Mouse (Mus musculus) liver, embryonic 12.5 days (tissue): ENCODE measurements at regions not wholly inside any gene's neighbourhood (a gene's known extent, or its start where the extent isn't known, plus 50 kb on each side); places are given as distances from the start of the nearest gene placed in this dataset.

Experiments
- ATAC-seq: fragments of 200-750 bp; cut with Nextera tagmentation; 2 replicates; pipeline ENCODE4 v1.8.0; 2017; ENCODE audit warnings: moderate number of reproducible peaks, mild to moderate bottlenecking, moderate library complexity
- H3K27ac ChIP-seq: fragments of 300-500 bp; sonication (generic); 2 replicates; pipeline ENCODE4 v1.5.1; 2016; ENCODE audit warnings: mild to moderate bottlenecking
- H3K27me3 ChIP-seq: fragments of 300-500 bp; sonication (generic); replicated peaks from 2 replicates; pipeline ENCODE4 v1.6.1; 2016; ENCODE audit warnings: mild to moderate bottlenecking, moderate library complexity
- H3K36me3 ChIP-seq: fragments of 300-500 bp; sonication (generic); 2 replicates; pipeline ENCODE4 v1.6.1; 2016; ENCODE audit warnings: mild to moderate bottlenecking, moderate library complexity
- H3K4me1 ChIP-seq: fragments of 300-500 bp; sonication (generic); 2 replicates; pipeline ENCODE4 v1.6.1; 2016
- H3K4me2 ChIP-seq: fragments of 300-500 bp; sonication (generic); 2 replicates; pipeline ENCODE4 v1.6.1; 2016; ENCODE audit warnings: mild to moderate bottlenecking, moderate library complexity
- H3K4me3 ChIP-seq: fragments of 300-500 bp; sonication (generic); 2 replicates; pipeline ENCODE4 v1.5.1; 2016; ENCODE audit warnings: mild to moderate bottlenecking, moderate library complexity
- H3K9ac ChIP-seq: fragments of 300-500 bp; sonication (generic); 2 replicates; pipeline ENCODE4 v1.6.1; 2016; ENCODE audit warnings: mild to moderate bottlenecking, moderate library complexity
- H3K9me3 ChIP-seq: fragments of 300-500 bp; sonication (generic); replicated peaks from 2 replicates; pipeline ENCODE4 v1.6.1; 2016; ENCODE audit warnings: mild to moderate bottlenecking, moderate library complexity
- WGBS: fragments of 180-500 bp; shearing (Covaris S2); methylation state at CpG from one replicate; pipeline ENCODE4 v1.1.7; 2016; ENCODE audit not compliant: insufficient replicate concordance; 5-methylcytosine and 5-hydroxymethylcytosine counted together

DNA sequence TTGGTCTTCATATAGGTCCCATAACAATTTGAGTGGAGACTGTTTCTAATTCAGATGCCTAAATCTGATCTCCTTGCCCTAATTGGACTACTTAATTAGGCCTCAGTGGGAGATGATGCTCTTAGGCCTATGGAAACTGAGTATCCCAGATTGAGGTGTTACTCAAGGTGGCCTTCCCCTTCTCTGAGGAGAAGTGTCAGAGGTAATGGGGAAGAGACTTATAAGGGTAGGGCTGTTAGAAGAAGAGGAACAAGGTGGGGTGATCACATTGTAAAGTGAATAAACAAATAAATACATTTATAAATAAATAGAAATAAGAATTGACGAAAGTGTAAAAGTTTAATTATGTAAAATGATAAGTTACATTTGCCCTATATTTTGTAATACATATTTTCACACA lies 65.3 kb upstream of the Hgf start:
- Histone ChIP-seq H3K27ac (no peak overlapping the region), H3K4me2 (no peak overlapping the region), H3K9ac (no peak overlapping the region), H3K4me1 (no peaks in the 10 kb centered on the region), H3K27me3 (no peaks in the 10 kb centered on the region), H3K9me3 (no peaks in the 10 kb centered on the region), H3K4me3 (no peak overlapping the region), H3K36me3 (no peaks in the 10 kb centered on the region)
- no peak for ATAC-seq
- 63% methylated on average over 1 of the region's 1 CpGs for WGBS

DNA sequence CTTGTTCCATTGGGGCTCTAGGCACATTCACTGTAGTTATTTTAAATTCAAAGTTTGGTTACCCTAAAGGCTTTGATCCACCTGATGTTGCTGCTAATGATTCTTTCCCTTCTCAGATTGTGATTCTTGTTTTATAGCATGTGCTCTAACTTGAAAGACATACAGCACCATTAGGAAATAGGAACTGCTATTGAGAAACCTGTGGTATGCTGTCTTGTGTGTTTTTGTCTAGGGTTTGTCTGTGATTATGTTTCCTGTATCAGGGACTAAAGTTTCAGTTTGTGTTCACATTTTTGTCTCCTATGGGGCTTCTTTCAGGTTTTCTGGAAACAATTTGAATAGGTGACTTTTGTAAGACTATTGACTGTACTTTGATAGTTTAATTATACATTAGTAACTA lies 63.5 kb upstream of the Hgf start:
- Histone ChIP-seq H3K4me3 (no peak overlapping the region), H3K4me2 (no peak overlapping the region), H3K9ac (no peak overlapping the region), H3K27me3 (no peaks in the 10 kb centered on the region), H3K9me3 (no peaks in the 10 kb centered on the region), H3K36me3 (no peaks in the 10 kb centered on the region), H3K4me1 (no peaks in the 10 kb centered on the region), H3K27ac (no peak overlapping the region)
- no peak for ATAC-seq

DNA sequence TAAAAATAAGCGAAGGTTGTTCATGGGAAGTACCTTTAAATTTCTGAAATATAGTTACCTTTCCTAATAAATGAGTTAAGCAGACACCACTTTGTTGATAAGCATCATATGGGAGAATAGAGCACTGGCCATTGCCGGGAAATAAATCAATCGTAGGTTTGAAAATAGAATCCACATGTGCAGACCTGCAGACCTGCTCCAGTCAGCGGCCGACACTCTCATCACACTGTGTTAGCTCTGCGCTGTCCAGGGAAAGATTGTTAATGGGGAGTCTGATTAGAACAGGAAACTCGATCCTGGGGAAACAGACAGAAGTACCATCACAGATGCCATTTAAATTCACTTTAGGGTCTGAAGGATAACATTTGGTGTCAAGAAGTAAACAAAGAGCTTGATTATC lies 53.4 kb upstream of the Hgf start:
- Histone ChIP-seq H3K36me3 (no peaks in the 10 kb centered on the region), H3K4me2 (no peak overlapping the region), H3K4me3 (no peak overlapping the region), H3K9me3 (no peaks in the 10 kb centered on the region), H3K27ac (no peak overlapping the region), H3K4me1 (no peaks in the 10 kb centered on the region), H3K9ac (no peak overlapping the region), H3K27me3 (no peaks in the 10 kb centered on the region)
- no peak for ATAC-seq
- 62% methylated on average over 7 of the region's 7 CpGs for WGBS
